Mouse (Mus musculus): ENCODE data around the gene Cacna2d3.

Cacna2d3 gene

GRCm38 (mm10) chr14:29491786-29492185 is 229.9 kb downstream of the Cacna2d3 start:
- DNase-seq (ENCODE audit: low spot score) = no peak

DNA sequence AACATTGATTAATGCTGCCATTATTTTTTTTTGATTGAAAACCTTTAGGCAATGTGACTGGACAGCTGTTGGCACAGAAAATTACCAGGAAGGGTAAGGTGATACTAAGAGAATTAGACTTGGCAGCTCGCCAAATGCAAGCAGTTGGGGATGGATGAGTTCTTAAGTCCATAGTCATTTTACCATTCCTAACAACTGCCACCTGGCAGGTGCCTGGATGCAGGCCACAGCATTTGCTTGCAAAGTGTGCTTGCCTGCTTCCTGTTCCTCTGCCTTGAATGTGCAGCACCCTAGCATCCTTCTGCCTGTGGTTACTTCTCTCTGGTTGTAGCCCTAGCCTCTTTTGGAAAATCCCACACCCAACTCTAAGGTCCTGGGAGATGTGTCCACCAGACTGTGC is 236.2 kb downstream of the Cacna2d3 start:
- no peak for DNase-seq (ENCODE audit: low spot score)

DNA sequence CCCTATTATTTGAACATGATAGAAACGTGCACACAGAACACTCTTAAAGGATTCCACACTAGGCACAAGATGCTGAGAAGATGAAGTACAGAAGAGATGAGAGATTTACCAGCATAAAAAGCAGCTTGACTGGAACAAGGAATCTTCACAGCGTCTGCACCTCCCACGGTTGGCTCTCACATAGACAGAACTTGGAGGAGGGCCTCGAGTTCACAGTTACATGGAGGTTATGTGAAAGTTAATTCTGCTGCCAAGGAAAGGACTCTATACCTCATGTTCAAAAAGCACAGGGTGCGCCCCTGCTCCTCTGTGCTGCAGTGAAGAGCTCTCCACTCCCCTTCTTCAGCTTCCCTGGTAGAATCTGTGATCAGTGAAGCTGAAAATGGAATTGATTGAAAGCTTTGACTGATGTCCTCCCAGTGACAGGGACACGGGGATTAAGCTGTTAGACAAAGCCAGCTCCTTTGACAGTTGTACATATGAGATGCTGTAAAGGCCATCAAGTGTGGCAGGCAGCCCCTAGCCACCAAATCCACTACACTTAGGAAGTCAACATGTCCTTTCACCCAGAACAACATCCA is 243.2 kb downstream of the Cacna2d3 start:
- no peak for DNase-seq (ENCODE audit: low spot score)

GRCm38 (mm10) chr14:29464277-29464676 is 257.4 kb downstream of the Cacna2d3 start:
- DNase-seq (ENCODE audit: low spot score) = no peak

GRCm38 (mm10) chr14:29449203-29449602 is 272.5 kb downstream of the Cacna2d3 start:
- DNase-seq (ENCODE audit: low spot score) = no peak

- no peak for DNase-seq (ENCODE audit: low spot score)
These were observed 278.3 kb downstream of the Cacna2d3 start for GRCm38 (mm10) chr14:29443091-29444026.

- no peak for DNase-seq (ENCODE audit: low spot score)
These were observed 279.2 kb downstream of the Cacna2d3 start for GRCm38 (mm10) chr14:29442476-29442875.

DNA sequence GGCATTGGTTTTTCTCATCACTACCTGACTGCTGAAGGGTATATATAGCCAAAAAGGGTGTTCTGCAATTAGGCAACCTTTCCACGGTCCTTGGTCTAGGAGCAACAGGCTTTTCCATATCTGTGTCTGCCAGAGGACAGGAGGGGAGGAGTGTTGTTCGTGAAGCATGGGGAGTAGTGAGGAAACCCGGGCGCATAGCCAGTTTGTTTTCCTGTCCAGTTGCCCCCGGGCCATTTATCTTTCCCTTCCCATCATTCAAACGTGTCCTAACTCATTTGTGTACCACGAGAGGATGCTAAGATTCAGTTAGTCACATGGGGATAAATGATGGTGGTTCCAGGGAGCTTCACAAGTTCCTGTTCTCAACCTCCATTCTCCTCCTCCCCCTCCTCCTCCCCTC is 283.0 kb downstream of the Cacna2d3 start:
- no peak for DNase-seq (ENCODE audit: low spot score)

DNA sequence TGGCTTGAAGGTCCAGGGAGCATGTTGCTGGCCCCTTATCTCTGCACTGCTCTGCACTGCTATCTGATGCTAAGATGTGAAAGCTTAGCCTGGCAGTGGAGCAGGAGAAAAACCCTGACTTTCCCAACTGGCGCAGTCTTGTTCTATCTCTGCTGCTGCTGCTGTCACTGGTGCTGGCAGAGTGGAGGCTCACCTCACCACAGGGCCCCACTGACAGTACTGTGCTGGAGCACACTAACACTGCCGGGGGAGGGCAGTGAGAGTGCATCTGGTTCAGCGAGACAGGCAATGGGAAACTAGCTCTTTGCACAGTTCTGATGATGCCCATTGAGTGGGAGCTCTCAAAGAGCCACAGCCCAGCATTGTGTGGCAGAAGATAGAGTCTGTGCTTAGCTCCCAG is 283.4 kb downstream of the Cacna2d3 start:
- no peak for DNase-seq (ENCODE audit: low spot score)

DNA sequence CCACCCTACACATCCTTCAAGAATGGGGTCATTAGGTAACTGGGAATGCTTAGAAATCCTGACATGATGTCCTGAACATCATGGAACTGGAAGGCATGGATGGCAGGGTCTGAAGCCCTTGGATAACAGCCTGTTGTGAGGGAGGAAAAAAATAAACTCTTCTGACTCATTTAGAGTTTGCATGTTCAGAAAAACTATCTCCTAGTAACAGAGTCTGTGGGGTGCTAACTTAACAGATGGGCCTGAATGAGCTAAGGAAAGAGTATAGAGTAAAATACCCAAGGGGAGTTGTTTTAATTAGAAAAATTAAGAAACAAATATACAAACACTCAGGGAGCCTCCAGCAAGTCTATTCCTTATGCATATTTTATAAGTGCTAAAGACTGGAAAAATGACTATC is 286.5 kb downstream of the Cacna2d3 start:
- no peak for DNase-seq (ENCODE audit: low spot score)

DNA sequence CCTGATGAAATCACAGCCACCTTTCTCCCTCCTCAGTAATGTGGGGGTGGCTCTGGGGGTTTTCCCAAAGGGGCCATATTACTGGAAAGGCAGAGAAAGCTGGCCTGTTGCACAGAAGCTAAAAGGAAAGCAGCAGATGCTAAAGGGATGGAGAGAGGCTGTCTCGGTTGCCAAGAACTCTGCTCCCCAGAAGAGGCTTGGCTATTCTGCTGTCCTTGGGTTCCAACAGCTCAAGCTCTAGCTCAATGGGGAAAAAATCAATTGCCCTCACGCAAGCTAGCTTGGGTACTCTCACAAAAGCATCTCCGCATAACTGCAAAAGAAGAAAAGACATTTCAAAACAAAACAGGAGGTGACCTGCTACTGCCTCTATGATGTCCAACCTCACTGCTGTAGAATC is 287.9 kb downstream of the Cacna2d3 start:
- DNase-seq (ENCODE audit: low spot score) = no peak

DNA sequence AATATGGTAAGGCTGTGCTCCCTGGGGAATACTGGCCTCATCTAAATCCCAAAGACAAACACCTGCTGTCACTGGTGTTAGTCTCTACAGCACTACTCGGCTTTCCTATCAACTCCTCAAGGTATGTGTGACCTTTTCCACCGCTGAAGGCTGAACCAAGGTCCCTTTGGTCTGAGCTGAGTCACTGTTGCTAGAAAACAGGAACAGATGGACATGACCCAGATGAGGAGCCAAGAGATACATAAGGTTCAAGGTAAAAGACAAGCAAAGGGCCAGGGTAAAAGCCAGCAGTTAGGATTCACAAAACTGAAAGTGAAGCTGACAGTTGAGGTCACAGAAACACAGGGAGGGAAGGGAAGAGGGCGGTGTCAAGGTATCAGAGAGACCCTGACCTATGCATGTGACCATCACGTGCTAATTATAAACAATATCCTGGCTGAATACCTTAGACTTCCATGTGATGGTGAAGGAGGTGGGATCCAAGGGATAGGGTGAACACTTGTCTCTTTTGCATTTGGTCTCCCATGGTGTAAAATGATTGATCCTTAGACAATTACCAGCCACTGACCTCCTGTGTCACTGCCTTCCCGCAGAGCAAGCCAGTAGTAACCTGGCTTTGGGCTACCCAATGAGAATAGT is 288.5 kb downstream of the Cacna2d3 start:
- DNase-seq (ENCODE audit: low spot score) = no peak

GRCm38 (mm10) chr14:29429788-29430187 is 291.9 kb downstream of the Cacna2d3 start:
- DNase-seq (ENCODE audit: low spot score) = no peak

- DNase-seq (ENCODE audit: low spot score) = no peak
These were observed 296.0 kb downstream of the Cacna2d3 start for GRCm38 (mm10) chr14:29425666-29426065.

GRCm38 (mm10) chr14:29425208-29425607 is 296.5 kb downstream of the Cacna2d3 start:
- DNase-seq (ENCODE audit: low spot score) = no peak

GRCm38 (mm10) chr14:29405878-29406165 is 315.8 kb downstream of the Cacna2d3 start:
- DNase-seq (ENCODE audit: low spot score) = no peak

DNA sequence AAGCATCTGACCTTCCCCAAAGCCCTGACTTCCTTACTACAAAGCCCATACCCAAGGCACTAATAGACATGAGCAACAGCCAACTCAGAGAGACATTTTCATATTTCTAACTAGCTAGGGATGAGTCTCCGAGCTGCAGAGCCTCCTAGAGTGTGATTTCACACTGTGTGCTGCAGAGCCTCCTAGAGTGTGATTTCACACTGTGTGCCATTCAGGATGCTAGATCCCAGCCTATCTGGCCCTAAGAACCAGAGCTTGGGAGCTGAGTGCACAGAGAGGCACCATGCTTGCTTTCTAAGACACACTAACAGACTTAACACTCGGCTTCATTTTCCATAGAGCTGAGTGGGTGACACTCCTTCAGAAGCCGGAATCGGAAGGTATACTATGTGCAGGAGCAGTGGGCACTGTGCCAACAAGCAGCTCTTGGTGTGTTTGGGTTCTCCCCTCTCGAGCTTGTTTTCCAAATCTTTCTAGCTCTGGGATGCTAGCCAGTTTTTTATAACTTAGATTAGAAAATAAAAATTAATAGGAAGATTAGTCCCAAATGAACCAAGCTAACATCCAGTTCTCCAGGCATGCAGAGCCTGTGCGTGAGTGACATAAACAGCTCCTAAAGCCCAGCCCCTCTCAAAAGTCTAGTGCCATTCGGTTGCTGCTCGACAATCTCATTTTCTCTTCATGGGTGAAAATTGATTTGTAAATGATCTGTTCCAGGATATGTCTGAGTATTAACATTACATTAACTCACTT is 316.4 kb downstream of the Cacna2d3 start:
- DNase-seq (ENCODE audit: low spot score) = no peak

DNA sequence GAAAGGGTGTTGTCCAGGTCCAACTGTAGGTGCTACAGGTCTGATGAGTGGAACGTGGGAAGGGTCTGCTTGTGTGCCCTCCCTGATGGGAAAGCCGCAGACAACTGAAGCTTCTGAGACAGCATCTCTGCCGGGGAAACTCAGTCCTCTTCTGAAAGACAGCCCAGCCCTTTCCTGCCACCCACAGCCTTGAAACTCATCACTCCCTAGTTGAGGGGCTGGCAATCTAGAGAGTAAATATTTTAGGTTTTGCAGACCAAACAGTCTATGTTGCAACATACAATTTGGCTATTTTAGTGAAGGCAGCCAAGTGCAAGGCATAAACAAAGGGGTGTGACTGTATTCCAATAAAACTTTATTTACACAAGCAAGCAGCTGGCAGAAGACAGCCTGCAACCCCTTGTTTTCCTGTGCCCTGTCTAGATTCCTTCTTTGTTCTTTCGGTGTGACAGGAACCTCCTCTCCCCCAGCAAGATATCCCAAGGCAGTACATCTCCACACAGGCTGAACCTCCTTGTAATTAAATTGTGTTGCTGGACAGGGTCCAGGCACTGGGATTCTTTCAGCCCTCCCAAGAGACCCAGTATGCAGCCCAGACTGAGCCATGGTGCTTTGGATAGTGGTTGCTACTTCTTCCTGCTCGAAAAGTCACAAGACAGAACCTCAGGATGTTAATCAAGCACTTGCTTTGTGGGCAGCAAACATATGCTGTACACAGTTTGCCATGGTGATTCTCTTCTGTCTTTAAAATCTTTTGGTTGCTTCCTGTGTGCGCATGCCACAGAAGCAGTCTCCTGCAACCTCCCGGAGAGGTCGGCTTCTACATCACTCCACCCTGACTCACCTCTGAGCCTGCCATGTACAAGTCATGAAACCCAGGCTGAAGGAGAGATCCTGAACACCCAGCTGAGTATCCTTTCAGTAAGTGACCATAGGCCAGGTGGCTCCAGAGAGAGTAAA is 317.5 kb downstream of the Cacna2d3 start:
- DNase-seq (ENCODE audit: low spot score) = no peak

- no peak for DNase-seq (ENCODE audit: low spot score)
These were observed 319.2 kb downstream of the Cacna2d3 start for GRCm38 (mm10) chr14:29402471-29402870.

DNA sequence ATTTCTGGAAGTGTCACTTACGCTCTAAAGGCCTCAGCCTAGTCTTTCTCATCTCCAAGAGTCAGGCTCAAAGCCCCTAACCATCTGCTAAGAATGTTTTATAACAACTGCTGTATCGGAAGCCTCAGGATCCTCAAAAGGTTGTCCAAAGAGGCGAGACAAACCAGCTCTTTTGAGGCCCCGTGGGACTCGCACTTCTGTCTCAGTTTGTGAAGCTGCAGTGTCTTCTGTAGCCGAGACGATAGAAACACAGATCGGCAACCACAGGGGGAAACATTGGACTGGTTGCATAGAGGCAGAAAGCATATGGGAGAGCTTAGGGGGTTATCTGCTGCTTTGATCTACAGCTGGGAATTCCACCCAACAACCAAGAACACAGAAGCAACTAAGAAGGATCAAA is 327.9 kb downstream of the Cacna2d3 start:
- DNase-seq (ENCODE audit: low spot score) = no peak

GRCm38 (mm10) chr14:29392851-29393250 is 328.8 kb downstream of the Cacna2d3 start:
- no peak for DNase-seq (ENCODE audit: low spot score)
